15 mouse cellular contexts compared by ENCODE assay signal in the genomic region with DNA sequence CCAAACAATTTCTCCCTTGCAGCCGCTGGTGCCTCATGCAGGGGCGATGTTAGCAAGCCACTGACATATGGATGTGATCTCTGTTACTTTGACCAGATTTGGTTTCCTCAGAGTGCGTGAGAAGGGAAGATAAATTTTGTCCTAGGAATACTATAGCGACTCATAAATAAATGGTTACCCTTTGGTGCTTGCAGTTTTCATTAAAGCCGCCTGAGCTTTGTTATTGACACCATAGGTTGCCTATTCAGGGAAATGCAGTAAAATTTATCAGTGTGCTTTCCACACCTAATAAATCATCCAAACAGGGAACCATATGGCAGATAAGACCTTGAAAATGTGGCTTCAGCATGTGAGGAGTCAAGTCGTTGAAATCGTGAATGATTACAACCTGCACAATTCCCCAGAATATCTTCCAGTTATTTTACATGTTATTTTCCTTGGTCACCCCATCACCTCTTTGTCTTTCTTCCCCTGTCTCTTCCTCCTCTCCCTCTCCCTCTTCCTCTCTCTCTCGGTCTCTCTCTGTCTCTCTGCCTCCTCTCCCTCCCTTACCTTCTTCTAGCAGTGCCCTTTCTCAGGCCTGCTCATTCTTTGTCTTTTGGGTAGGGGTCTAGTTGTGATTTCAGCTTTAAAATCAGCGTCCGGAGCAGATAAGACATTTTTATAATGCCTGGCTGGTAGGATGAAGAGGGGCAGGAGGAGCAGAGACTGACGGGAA.
DNase-seq lines count a peak whose midpoint lies in the region; ATAC-seq lines count a peak whose summit lies in the region.
"Had no signal": no experiment of that assay in that cellular context is flagged by ENCODE, and none has a peak within 500 bp of the region (broad histone marks: within the 10 kb centered on the region; RNA-seq: fewer than 3 reads in every experiment).

No protein-coding gene starts in this region.

- intact Hi-C loops in heart, postnatal 10 days (cut with DNase I), result no loop called here

- H3K9ac ChIP-seq in heart, embryonic 16.5 days (ENCODE audit: low read length), result no peak overlapping the region
- peak overlapping the region; percentile 37 for H3K9ac ChIP-seq in neural tube, embryonic 11.5 days (ENCODE audit: low read length)
- H3K9ac ChIP-seq in hindbrain, embryonic 16.5 days (ENCODE audit: low read depth, low read length), result no peak overlapping the region
- H3K9ac ChIP-seq: forebrain, embryonic 15.5 days; intestine, embryonic 15.5 days had no signal

- peak overlapping the region; percentile 2; the same call in 1 of the 2 replicates for H3K4me2 ChIP-seq in heart, embryonic 16.5 days (ENCODE audit: low read depth, low read length)
- H3K4me2 ChIP-seq in neural tube, embryonic 11.5 days (ENCODE audit: low read depth), result peak overlapping the region; percentile 35
- H3K4me2 ChIP-seq in hindbrain, embryonic 16.5 days (ENCODE audit: low read length), result peak overlapping the region; percentile 32
- H3K4me2 ChIP-seq: forebrain, embryonic 15.5 days; intestine, embryonic 15.5 days had no signal

- no peaks in the 10 kb centered on the region for H3K36me3 ChIP-seq in heart, embryonic 16.5 days (ENCODE audit: control insufficient read depth, insufficient read depth)
- H3K36me3 ChIP-seq in neural tube, embryonic 11.5 days (ENCODE audit: control insufficient read depth, insufficient read depth, low read length), result no peaks in the 10 kb centered on the region
- no peaks in the 10 kb centered on the region for H3K36me3 ChIP-seq in hindbrain, embryonic 16.5 days (ENCODE audit: control insufficient read depth, insufficient read depth, low read length)
- H3K36me3 ChIP-seq: forebrain, embryonic 15.5 days; intestine, embryonic 15.5 days had no signal

- H3K9me3 ChIP-seq in heart, embryonic 16.5 days (replicated peaks; ENCODE audit: control insufficient read depth, low read length), result no peaks in the 10 kb centered on the region
- no peaks in the 10 kb centered on the region for H3K9me3 ChIP-seq in neural tube, embryonic 11.5 days (ENCODE audit: control insufficient read depth, low read length)
- H3K9me3 ChIP-seq in hindbrain, embryonic 16.5 days (ENCODE audit: control insufficient read depth, low read length), result no peaks in the 10 kb centered on the region
- H3K9me3 ChIP-seq: forebrain, embryonic 15.5 days; intestine, embryonic 15.5 days had no signal

- H3K27me3 ChIP-seq in heart, embryonic 16.5 days (ENCODE audit: control insufficient read depth, insufficient read depth, low read length), result no peaks in the 10 kb centered on the region
- no peaks in the 10 kb centered on the region; the same call in 1 of the 2 replicates for H3K27me3 ChIP-seq in neural tube, embryonic 11.5 days (ENCODE audit: control insufficient read depth, insufficient read depth, low read length)
- no peaks in the 10 kb centered on the region for H3K27me3 ChIP-seq in hindbrain, embryonic 16.5 days (replicated peaks; ENCODE audit: control insufficient read depth, insufficient read depth, low read length)
- H3K27me3 ChIP-seq: intestine, embryonic 15.5 days had no signal

- H3K4me3 ChIP-seq in heart, embryonic 16.5 days (ENCODE audit: low read length), result no peak overlapping the region
- no peak overlapping the region for H3K4me3 ChIP-seq in neural tube, embryonic 11.5 days (ENCODE audit: low read depth, low read length)
- no peak overlapping the region for H3K4me3 ChIP-seq in hindbrain, embryonic 16.5 days (ENCODE audit: low read length)
- H3K4me3 ChIP-seq: forebrain, embryonic 15.5 days; intestine, embryonic 15.5 days had no signal

- peaks cover 9% of the 10 kb centered on the region for H3K4me1 ChIP-seq in heart, embryonic 16.5 days (ENCODE audit: control insufficient read depth, insufficient read depth, low read length)
- peaks cover 30% of the 10 kb centered on the region for H3K4me1 ChIP-seq in neural tube, embryonic 11.5 days (ENCODE audit: control insufficient read depth, insufficient read depth, low read length)
- peaks cover 8% of the 10 kb centered on the region for H3K4me1 ChIP-seq in hindbrain, embryonic 16.5 days (ENCODE audit: control insufficient read depth, insufficient read depth, low read depth, low read length)
- H3K4me1 ChIP-seq: forebrain, embryonic 15.5 days had no signal

- WGBS in heart, embryonic 16.5 days, result 43% methylated on average over 11 of the region's 11 CpGs
- WGBS in neural tube, embryonic 11.5 days, result 5% methylated on average over 11 of the region's 11 CpGs
- WGBS in hindbrain, embryonic 16.5 days, result 38% methylated on average over 11 of the region's 11 CpGs

- no peak for DNase-seq in heart, postnatal 10 days
- peak; percentile 47 for DNase-seq in neural tube, embryonic 11.5 days (ENCODE audit: low spot score)
- DNase-seq in neural tube, embryonic 10.5 days (ENCODE audit: extremely low spot score, low spot score), result no peak
- no peak for DNase-seq in frontal cortex, postnatal 10 days (ENCODE audit: low spot score in 2 of 2)
- DNase-seq in thymus, postnatal 25 days, result no peak
- DNase-seq in layer of hippocampus, postnatal 14 days (ENCODE audit: low spot score in 2 of 2), result no peak
- DNase-seq: adrenal gland, adult 8-10 months; gastrocnemius, postnatal 36 days; lung, adult 18-20 months; thymus, adult 2 months had no signal

- no peak for ATAC-seq in heart, embryonic 16.5 days (replicated peaks; ENCODE audit: extremely low read depth, insufficient read depth, low FRiP score)
- peak; percentile 76 for ATAC-seq in neural tube, embryonic 11.5 days (ENCODE audit: insufficient read depth, low FRiP score, low TSS enrichment)
- no peak for ATAC-seq in hindbrain, embryonic 16.5 days
- ATAC-seq: forebrain, embryonic 15.5 days; midbrain, embryonic 16.5 days had no signal

- no peak overlapping the region for H3K27ac ChIP-seq in heart, embryonic 16.5 days (ENCODE audit: low read length)
- H3K27ac ChIP-seq in neural tube, embryonic 11.5 days (ENCODE audit: low read depth, low read length), result peak overlapping the region; percentile 89
- H3K27ac ChIP-seq in hindbrain, embryonic 16.5 days (ENCODE audit: low read depth, low read length), result no peak overlapping the region
- H3K27ac ChIP-seq: forebrain, embryonic 15.5 days; intestine, embryonic 15.5 days had no signal
